Mouse (Mus musculus): ENCODE data around the gene Mnt.

GRCm38 (mm10) chr11:74829812-74830211 is 908 bp upstream of the Mnt start:
- TF ChIP-seq CTCF (IDR thresholded peaks at IDR 0.05; ENCODE audit: borderline replicate concordance, control insufficient read depth, extremely low read depth, insufficient read depth, low read length, poor library complexity) (peak; percentile 57; the same call in 1 of the 2 replicates), POLR2A (IDR thresholded peaks at IDR 0.05; ENCODE audit: control insufficient read depth, extremely low read depth, insufficient read depth, low read length, poor library complexity) (no peak)
